Mouse (Mus musculus) lung, postnatal 0 days (tissue): ENCODE measurements around the gene Gm5269. TPM values are rescaled to one million over a fixed set of nuclear protein-coding genes. Genes with fewer than 3 reads are reported as not detected.

ENCODE experiments used
- ATAC-seq: fragments of 200-750 bp; cut with Nextera tagmentation; 2 replicates; pipeline ENCODE4 v1.8.0; 2017; ENCODE audit warnings: moderate library complexity
- DNase-seq: peaks from one replicate; pipeline ENCODE4 v3.0.0-alpha.2; 2016; ENCODE audit warnings: low spot score
- H3K27ac ChIP-seq: fragments of 300-500 bp; sonication (generic); 2 replicates; pipeline ENCODE4 v1.5.1; 2014; ENCODE audit warnings: antibody characterized with exemption, mild to moderate bottlenecking, low read length, mixed read lengths
- H3K27me3 ChIP-seq: fragments of 300-500 bp; sonication (generic); replicated peaks from 2 replicates; pipeline ENCODE4 v1.6.1; 2014; ENCODE audit warnings: low read length, mixed read lengths; ENCODE audit not compliant: insufficient read depth
- H3K36me3 ChIP-seq: fragments of 300-500 bp; sonication (generic); 2 replicates; pipeline ENCODE4 v1.6.1; 2014; ENCODE audit warnings: low read length, mixed read lengths; ENCODE audit not compliant: insufficient read depth
- H3K4me1 ChIP-seq: fragments of 300-500 bp; sonication (generic); 2 replicates; pipeline ENCODE4 v1.6.1; 2014; ENCODE audit warnings: antibody characterized with exemption, low read depth, low read length, mixed read lengths; ENCODE audit not compliant: insufficient read depth
- H3K4me2 ChIP-seq: fragments of 300-500 bp; sonication (generic); replicated peaks from 2 replicates; pipeline ENCODE4 v1.6.1; 2014; ENCODE audit warnings: low read depth, mild to moderate bottlenecking, low read length, moderate library complexity, mixed read lengths
- H3K4me3 ChIP-seq: fragments of 300-500 bp; sonication (generic); 2 replicates; pipeline ENCODE4 v1.5.1; 2014; ENCODE audit warnings: low read depth, low read length
- H3K9ac ChIP-seq: fragments of 300-500 bp; sonication (generic); replicated peaks from 2 replicates; pipeline ENCODE4 v1.6.1; 2014; ENCODE audit warnings: low read depth, mild to moderate bottlenecking
- H3K9me3 ChIP-seq: fragments of 300-500 bp; sonication (generic); 2 replicates; pipeline ENCODE4 v1.6.1; 2016; ENCODE audit warnings: low read length, mixed read lengths
- CTCF ChIP-seq: IDR thresholded peaks from 2 replicates; pipeline ENCODE4 v1.5.1; 2016; ENCODE audit warnings: antibody characterized with exemption, mild to moderate bottlenecking
- EP300 ChIP-seq: IDR thresholded peaks from 2 replicates; pipeline ENCODE4 v1.6.1; 2016; ENCODE audit warnings: antibody characterized with exemption, mild to moderate bottlenecking, control low read depth
- WGBS: fragments of 180-500 bp; shearing (Covaris S2); extraction: QIAGEN DNeasy Blood & Tissue Kit; methylation state at CpG from one replicate; pipeline ENCODE4 v1.1.7; 2014; 5-methylcytosine and 5-hydroxymethylcytosine counted together
- polyA plus RNA-seq: library from polyadenylated mRNA; unstranded; fragments of >200 nt; fragmentation: Nextera tagmentation; extraction: Ambion mirVana; gene quantifications from 2 replicates; pipeline ENCODE4 v1.2.1, GENCODE M21; 2015

Gm5269 gene
- polyA plus RNA-seq, 1 experiment from 2014 or later: not detected

DNA sequence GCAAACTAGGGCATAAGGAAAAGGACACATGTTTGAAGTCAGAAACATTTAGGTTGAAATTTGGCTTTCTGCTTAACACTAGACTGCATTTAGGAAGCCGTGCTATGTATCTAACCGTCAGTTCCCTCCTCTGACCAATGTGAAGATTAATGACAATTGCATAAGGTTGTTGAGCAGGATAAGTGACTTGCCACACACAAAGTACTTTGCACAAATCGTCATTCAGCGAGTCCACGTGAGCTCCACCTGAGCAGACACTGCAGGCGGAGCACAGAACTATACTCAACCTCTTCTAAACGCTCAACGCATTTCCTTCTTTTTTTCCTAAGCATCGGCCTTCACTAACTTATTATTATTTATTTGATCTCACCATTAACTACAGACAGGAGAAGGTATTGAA lies 3.3 kb downstream of the Gm5269 start:
- Histone ChIP-seq H3K9me3 (no peaks in the 10 kb centered on the region), H3K4me1 (no peaks in the 10 kb centered on the region), H3K36me3 (no peaks in the 10 kb centered on the region), H3K27ac (no peak overlapping the region), H3K4me3 (no peak overlapping the region), H3K9ac (no peak overlapping the region), H3K4me2 (no peak overlapping the region), H3K27me3 (no peaks in the 10 kb centered on the region)
- ATAC-seq (no peak), DNase-seq (no peak)
- no peak for TF ChIP-seq EP300
- 63% methylated on average over 9 of the region's 9 CpGs for whole genome bisulfite sequencing

DNA sequence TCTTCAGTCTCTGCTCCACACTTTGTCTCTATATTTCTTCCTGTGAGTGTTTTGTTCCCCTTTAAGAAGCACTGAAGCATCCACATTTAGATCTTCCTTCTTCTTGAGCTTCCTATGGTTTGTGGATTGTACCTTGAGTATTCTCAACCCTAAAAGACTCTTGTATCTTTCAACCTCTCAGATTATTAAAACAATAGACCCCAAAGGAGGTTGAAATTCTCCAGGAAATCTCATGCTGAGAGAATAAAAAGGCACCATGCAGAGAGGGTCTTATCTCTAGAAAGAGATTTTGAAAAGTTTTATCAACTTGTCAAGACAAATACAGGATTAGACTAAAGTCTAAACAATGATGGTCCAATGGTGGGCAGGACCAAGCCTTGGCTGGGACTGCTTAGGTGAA lies 6.7 kb downstream of the Gm5269 start:
- Histone ChIP-seq H3K9me3 (no peaks in the 10 kb centered on the region), H3K4me1 (no peaks in the 10 kb centered on the region), H3K36me3 (no peaks in the 10 kb centered on the region), H3K27ac (no peak overlapping the region), H3K9ac (no peak overlapping the region), H3K27me3 (no peaks in the 10 kb centered on the region), H3K4me2 (no peak overlapping the region), H3K4me3 (no peak overlapping the region)
- no peak for TF ChIP-seq EP300
- no peak for TF ChIP-seq CTCF
- DNase-seq (no peak), ATAC-seq (no peak)

DNA sequence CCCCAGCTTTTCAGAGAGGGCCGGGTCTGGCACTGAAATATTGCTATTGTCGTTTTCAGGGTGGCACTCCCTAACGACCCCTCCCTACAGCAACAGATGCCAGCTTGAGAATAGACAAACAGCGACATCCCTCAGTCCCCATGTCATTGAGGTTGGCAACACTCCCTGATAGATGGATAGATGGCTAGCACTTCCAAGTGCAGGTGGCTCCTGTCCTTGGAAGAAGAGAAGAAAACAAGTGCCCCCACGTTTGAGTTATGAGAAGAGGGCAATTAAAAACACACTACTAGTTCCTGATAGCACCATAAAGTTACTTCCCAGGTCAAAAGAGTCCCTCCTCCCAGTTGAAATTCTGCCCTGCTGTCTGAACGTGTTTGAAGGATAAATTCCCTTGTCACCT lies 8.0 kb downstream of the Gm5269 start:
- WGBS: 41% methylated on average over 6 of the region's 6 CpGs
- Histone ChIP-seq H3K9me3 (no peaks in the 10 kb centered on the region), H3K27me3 (no peaks in the 10 kb centered on the region), H3K27ac (no peak overlapping the region), H3K9ac (no peak overlapping the region), H3K36me3 (no peaks in the 10 kb centered on the region), H3K4me2 (no peak overlapping the region), H3K4me3 (no peak overlapping the region), H3K4me1 (no peaks in the 10 kb centered on the region)
- ATAC-seq (no peak), DNase-seq (no peak)
- TF ChIP-seq EP300: no peak
- no peak for TF ChIP-seq CTCF

DNA sequence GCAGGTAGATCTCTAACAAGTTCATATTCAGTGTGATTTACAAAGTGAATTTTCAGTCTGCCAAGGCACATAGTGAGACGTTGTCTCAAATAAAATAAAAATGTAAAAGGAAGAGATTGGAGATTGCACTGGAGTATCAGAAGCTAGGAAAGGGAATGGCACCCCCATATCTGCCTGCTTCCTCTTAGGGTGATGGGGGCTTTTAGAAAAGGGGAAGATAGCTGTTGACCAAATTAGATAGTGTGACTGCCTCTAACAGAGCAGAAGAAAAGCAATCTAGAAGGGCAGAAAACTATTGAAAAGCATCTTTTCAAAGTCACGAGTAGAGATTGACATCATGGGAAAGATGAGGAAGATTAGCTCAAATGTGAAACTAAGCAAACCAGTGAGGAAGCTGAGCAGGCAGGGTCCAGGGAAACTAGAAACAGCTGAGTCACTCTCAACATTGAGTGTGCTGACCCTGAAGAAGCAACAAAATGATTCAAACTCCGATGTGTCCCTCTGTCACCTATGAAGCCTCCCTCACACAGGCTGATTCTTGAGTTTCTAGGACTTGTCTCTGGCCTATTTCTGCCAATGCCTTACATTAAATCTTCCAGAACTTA lies 8.7 kb downstream of the Gm5269 start:
- Histone ChIP-seq H3K36me3 (no peaks in the 10 kb centered on the region), H3K27me3 (no peaks in the 10 kb centered on the region), H3K9me3 (no peaks in the 10 kb centered on the region), H3K4me2 (no peak overlapping the region), H3K27ac (no peak overlapping the region), H3K4me3 (no peak overlapping the region), H3K4me1 (no peaks in the 10 kb centered on the region), H3K9ac (no peak overlapping the region)
- 79% methylated on average over 3 of the region's 3 CpGs for WGBS
- ATAC-seq (no peak), DNase-seq (no peak)
- TF ChIP-seq EP300 (no peak), CTCF (no peak)

DNA sequence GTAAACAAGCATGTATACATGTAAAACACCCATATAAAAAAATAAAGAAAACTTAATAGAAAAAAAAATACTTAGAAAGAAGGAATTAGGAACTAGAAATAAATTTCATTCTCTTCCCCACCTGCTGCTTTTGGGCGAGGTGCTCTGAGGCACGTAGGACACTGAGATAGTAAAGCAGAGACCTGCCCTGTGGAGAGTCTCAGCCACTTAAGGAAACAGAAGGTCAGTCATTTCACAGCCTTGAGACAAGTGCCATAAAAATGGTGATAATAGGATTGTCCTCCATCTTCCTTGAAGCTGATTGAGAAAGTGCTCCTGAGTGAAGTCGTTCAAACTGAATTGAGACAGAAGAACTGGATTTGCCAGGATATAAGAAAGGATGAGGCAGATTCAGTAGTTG lies 12.6 kb downstream of the Gm5269 start:
- no peaks in the 10 kb centered on the region for H3K36me3 ChIP-seq
- no peak overlapping the region for H3K27ac ChIP-seq
- no peak for TF ChIP-seq EP300
- no peak overlapping the region for H3K4me3 ChIP-seq
- H3K27me3 ChIP-seq: no peaks in the 10 kb centered on the region
- no peak overlapping the region for H3K4me2 ChIP-seq
- ATAC-seq: no peak
- DNase-seq: no peak
- no peaks in the 10 kb centered on the region for H3K9me3 ChIP-seq
- 83% methylated on average over 3 of the region's 3 CpGs for WGBS
- H3K4me1 ChIP-seq: no peaks in the 10 kb centered on the region
- H3K9ac ChIP-seq: no peak overlapping the region

DNA sequence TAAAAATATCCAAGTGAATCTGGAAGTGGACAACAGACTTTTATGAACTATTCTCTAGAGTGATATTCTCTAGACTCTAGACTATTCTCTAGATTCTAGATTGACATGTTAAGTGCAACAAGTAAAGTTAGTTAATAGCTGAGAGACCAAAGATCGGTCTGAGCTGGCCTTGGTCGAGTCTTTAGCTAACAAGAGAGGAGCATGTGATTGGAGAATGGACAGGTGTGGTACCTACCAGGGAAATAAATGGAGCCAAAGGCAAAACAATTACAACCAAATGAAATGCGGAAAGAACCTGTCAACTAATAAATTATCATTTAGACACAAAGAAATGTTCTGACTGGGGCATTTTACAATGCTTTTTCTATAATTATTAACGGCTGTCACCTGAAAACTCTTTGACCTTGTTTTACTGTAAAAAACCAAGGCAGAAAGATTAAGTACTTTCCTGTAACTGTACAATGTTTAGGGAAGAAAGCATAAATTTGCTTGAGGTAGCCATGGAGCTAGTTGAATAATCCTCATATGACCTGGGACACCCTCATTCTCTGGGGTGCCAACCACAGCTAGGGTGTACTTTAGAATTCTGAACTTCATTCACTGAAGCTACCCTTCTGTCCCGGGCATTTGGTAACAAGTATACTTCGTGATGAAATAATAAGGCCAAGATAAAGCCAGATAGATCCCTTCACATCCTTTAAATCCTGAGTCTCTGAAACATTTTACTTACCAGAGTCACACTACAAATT lies 13.4 kb downstream of the Gm5269 start:
- Histone ChIP-seq H3K27ac (no peak overlapping the region), H3K4me1 (no peaks in the 10 kb centered on the region), H3K9me3 (no peaks in the 10 kb centered on the region), H3K9ac (no peak overlapping the region), H3K36me3 (no peaks in the 10 kb centered on the region), H3K4me3 (no peak overlapping the region), H3K27me3 (peaks cover 5% of the 10 kb centered on the region; the same call in 1 of the 2 replicates), H3K4me2 (no peak overlapping the region)
- TF ChIP-seq EP300 (no peak), CTCF (no peak)
- ATAC-seq: no peak
- 87% methylated on average over 6 of the region's 6 CpGs for WGBS
- DNase-seq: no peak
